Mouse (Mus musculus): ENCODE measurements around the gene Tcl1.
"Not testable (repeated sequence)": the region's sequence is repeated elsewhere in the genome, so short reads cannot be mapped to it uniquely, and the experiment has no call there.

DNA sequence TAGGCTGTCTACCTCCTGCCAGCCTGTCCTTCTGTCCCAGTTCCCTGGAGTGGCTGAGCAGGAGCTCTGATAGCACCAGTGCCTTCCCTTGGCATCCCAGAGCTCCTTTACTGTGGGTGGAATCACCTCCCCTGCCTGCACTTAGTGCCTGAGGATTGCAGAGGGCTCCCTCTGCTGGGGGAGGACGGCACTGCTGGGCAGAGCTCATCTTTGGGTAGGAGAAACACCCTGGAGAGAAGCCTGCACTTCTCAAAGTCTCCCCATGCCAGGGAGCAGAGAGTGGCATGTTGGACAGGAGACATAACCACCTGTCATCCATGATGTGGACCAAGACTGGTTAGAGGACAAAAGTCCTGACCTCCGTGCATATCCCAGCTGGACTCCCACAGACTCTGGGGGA lies 33.6 kb downstream of the Tcl1 start:
- not testable (repeated sequence) for TF ChIP-seq EP300 (IDR thresholded peaks at IDR 0.05; ENCODE audit: low read depth)
- TF ChIP-seq CTCF (IDR thresholded peaks at IDR 0.05; ENCODE audit: low read depth) = peak; percentile 69

All from liver, embryonic 14.5 days (tissue).